Mouse (Mus musculus): ENCODE results near the gene Golga3. TPM values are rescaled to one million over a fixed set of nuclear protein-coding genes. Genes with fewer than 3 reads are reported as not detected.

Golga3 gene
- 28.2 and 30.6 TPM in 2 replicates for polyA plus RNA-seq (2014; fragmentation: Nextera tagmentation; extraction: Ambion mirVana)

GRCm38 (mm10) chr5:110176362-110177020 is at the start of gene Golga3:
TSS of gene Golga3 (plus strand) at chr5:110176701.
- under 1% methylated on average over 41 of the region's 41 CpGs for WGBS
- Histone ChIP-seq H3K36me3 (replicated peaks; ENCODE audit: control insufficient read depth, insufficient read depth) (peaks cover 21% of the 10 kb centered on the region), H3K4me3 (replicated peaks; ENCODE audit: low read length) (peak within 1 kb of the TSS; percentile 98), H3K9ac (peak within 1 kb of the TSS; percentile 94), H3K9me3 (ENCODE audit: control insufficient read depth, low read length) (no peaks in the 10 kb centered on the region), H3K27me3 (ENCODE audit: control insufficient read depth, insufficient read depth, low read length) (no peaks in the 10 kb centered on the region), H3K27ac (peak within 1 kb of the TSS; percentile 86), H3K4me2 (replicated peaks) (peak within 1 kb of the TSS; percentile 77), H3K4me1 (replicated peaks; ENCODE audit: control insufficient read depth, insufficient read depth, low read length) (peaks cover 9% of the 10 kb centered on the region; the same call in 1 of the 2 replicates)
- peak; percentile 98 for ATAC-seq (ENCODE audit: low FRiP score)
- peak; percentile 96 for DNase-seq (ENCODE audit: low spot score)

DNA sequence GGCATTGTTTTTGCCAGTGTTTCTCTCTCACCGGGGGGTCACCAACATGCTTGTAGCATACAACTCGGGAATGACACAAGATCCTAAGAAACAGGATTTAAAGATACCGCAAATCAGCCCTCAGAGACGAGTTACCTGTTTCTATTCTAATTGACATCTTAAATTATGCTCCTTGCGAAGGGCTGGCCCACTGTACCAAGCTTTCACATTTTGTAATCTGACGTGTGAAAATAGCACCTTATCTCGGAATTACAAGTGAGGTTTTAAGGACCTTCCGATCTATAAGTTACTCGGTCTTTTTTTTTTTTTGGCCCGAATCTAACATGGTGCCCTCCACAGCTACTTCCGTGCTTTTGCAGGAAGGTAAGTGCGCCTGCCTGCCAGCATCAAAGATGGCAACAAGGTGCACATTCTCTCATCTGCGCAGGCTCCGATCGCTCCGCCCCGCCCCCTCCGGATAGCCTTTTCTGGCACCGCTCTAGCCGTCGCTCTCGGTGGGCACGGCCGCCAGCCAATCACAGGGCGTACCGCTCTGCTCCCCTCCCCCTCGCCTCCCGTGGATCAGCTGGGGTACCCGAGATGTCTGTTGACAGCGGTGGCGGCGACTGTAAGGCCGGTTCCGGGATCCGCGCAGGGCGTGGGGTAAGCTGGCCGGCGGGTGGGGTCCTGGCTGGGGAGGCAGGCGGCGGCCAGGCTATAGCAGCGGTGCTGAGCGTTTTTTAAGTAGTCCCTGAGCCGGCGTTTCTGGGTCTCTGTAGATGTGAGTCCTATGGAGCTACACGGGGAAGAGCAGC is 41.0 kb upstream of the Golga3 start, which contains the start of gene Chfr:
TSS of gene Chfr (plus strand) at position 550 of the 794 bp plus-strand sequence.
- H3K27ac ChIP-seq, result peak within 1 kb of the TSS; percentile 79
- H3K4me2 ChIP-seq (replicated peaks), result peak within 1 kb of the TSS; percentile 86
- peak within 1 kb of the TSS; percentile 87 for H3K4me3 ChIP-seq (replicated peaks; ENCODE audit: low read length)
- DNase-seq (ENCODE audit: low spot score) (peak; percentile 97), ATAC-seq (ENCODE audit: low FRiP score) (peak; percentile 100)
- H3K4me1 ChIP-seq (replicated peaks; ENCODE audit: control insufficient read depth, insufficient read depth, low read length), result peaks cover 10% of the 10 kb centered on the region
- H3K36me3 ChIP-seq (replicated peaks; ENCODE audit: control insufficient read depth, insufficient read depth), result peaks cover 21% of the 10 kb centered on the region
- peaks cover 3% of the 10 kb centered on the region for H3K9me3 ChIP-seq (ENCODE audit: control insufficient read depth, low read length)
- no peaks in the 10 kb centered on the region for H3K27me3 ChIP-seq (ENCODE audit: control insufficient read depth, insufficient read depth, low read length)
- WGBS, result 4% methylated on average over 46 of the region's 46 CpGs
- peak within 1 kb of the TSS; percentile 89 for H3K9ac ChIP-seq

GRCm38 (mm10) chr5:110136087-110136464 is 40.4 kb upstream of the Golga3 start:
- 6% methylated on average over 18 of the region's 18 CpGs for WGBS
- H3K4me1 ChIP-seq (replicated peaks; ENCODE audit: control insufficient read depth, insufficient read depth, low read length), result peaks cover 10% of the 10 kb centered on the region
- peaks cover 22% of the 10 kb centered on the region for H3K36me3 ChIP-seq (replicated peaks; ENCODE audit: control insufficient read depth, insufficient read depth)
- peak overlapping the region; percentile 79 for H3K27ac ChIP-seq
- H3K27me3 ChIP-seq (ENCODE audit: control insufficient read depth, insufficient read depth, low read length), result no peaks in the 10 kb centered on the region
- DNase-seq (ENCODE audit: low spot score) (no peak), ATAC-seq (ENCODE audit: low FRiP score) (peak; percentile 15; the same call in 1 of the 2 replicates)
- H3K4me2 ChIP-seq (replicated peaks), result peak overlapping the region; percentile 86
- peak overlapping the region; percentile 89 for H3K9ac ChIP-seq
- H3K9me3 ChIP-seq (ENCODE audit: control insufficient read depth, low read length), result no peaks in the 10 kb centered on the region
- peak overlapping the region; percentile 87 for H3K4me3 ChIP-seq (replicated peaks; ENCODE audit: low read length)

DNA sequence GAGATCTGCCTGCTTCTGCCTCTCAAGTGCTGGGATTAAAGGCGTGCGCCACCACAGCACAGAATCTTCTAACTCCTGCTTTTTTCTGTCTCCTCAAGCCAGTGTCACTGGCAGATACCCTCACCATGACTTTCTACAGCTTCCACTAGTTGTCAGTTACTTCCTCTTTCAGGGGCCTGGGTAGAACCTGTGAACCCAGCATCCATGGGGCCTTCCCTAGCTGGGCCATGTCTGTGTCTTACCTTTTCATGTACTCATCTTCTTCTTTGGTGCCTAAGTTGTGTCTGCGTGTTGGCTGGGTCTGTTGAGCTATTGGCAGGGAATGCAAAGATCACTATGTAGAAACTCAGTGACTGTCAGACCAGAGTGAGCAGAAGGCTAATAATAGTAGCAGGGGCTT is 38.7 kb upstream of the Golga3 start:
- H3K4me3 ChIP-seq (replicated peaks; ENCODE audit: low read length), result no peak overlapping the region
- no peak overlapping the region for H3K4me2 ChIP-seq (replicated peaks)
- 100% methylated on average over 3 of the region's 3 CpGs for WGBS
- no peaks in the 10 kb centered on the region for H3K9me3 ChIP-seq (ENCODE audit: control insufficient read depth, low read length)
- peaks cover 10% of the 10 kb centered on the region for H3K4me1 ChIP-seq (replicated peaks; ENCODE audit: control insufficient read depth, insufficient read depth, low read length)
- peaks cover 39% of the 10 kb centered on the region for H3K36me3 ChIP-seq (replicated peaks; ENCODE audit: control insufficient read depth, insufficient read depth)
- H3K27me3 ChIP-seq (ENCODE audit: control insufficient read depth, insufficient read depth, low read length), result no peaks in the 10 kb centered on the region
- no peak for DNase-seq (ENCODE audit: low spot score)
- no peak overlapping the region for H3K9ac ChIP-seq
- ATAC-seq (ENCODE audit: low FRiP score), result no peak
- H3K27ac ChIP-seq, result no peak overlapping the region

GRCm38 (mm10) chr5:110139325-110139724 is 37.2 kb upstream of the Golga3 start:
- no peak for DNase-seq (ENCODE audit: low spot score)
- Histone ChIP-seq H3K4me3 (replicated peaks; ENCODE audit: low read length) (no peak overlapping the region), H3K4me2 (replicated peaks) (no peak overlapping the region), H3K9me3 (ENCODE audit: control insufficient read depth, low read length) (no peaks in the 10 kb centered on the region), H3K4me1 (replicated peaks; ENCODE audit: control insufficient read depth, insufficient read depth, low read length) (peaks cover 10% of the 10 kb centered on the region), H3K27me3 (ENCODE audit: control insufficient read depth, insufficient read depth, low read length) (no peaks in the 10 kb centered on the region), H3K36me3 (replicated peaks; ENCODE audit: control insufficient read depth, insufficient read depth) (peaks cover 52% of the 10 kb centered on the region), H3K9ac (no peak overlapping the region), H3K27ac (no peak overlapping the region)
- WGBS, result 97% methylated on average over 3 of the region's 3 CpGs
- ATAC-seq (ENCODE audit: low FRiP score), result no peak

GRCm38 (mm10) chr5:110140424-110140823 is 36.1 kb upstream of the Golga3 start:
- H3K4me3 ChIP-seq (replicated peaks; ENCODE audit: low read length), result no peak overlapping the region
- H3K9ac ChIP-seq, result no peak overlapping the region
- DNase-seq (ENCODE audit: low spot score) (no peak), ATAC-seq (ENCODE audit: low FRiP score) (no peak)
- peaks cover 10% of the 10 kb centered on the region for H3K4me1 ChIP-seq (replicated peaks; ENCODE audit: control insufficient read depth, insufficient read depth, low read length)
- peaks cover 63% of the 10 kb centered on the region for H3K36me3 ChIP-seq (replicated peaks; ENCODE audit: control insufficient read depth, insufficient read depth)
- H3K27ac ChIP-seq, result no peak overlapping the region
- no peak overlapping the region for H3K4me2 ChIP-seq (replicated peaks)
- no peaks in the 10 kb centered on the region for H3K9me3 ChIP-seq (ENCODE audit: control insufficient read depth, low read length)
- H3K27me3 ChIP-seq (ENCODE audit: control insufficient read depth, insufficient read depth, low read length), result no peaks in the 10 kb centered on the region
- 96% methylated on average over 7 of the region's 7 CpGs for WGBS

DNA sequence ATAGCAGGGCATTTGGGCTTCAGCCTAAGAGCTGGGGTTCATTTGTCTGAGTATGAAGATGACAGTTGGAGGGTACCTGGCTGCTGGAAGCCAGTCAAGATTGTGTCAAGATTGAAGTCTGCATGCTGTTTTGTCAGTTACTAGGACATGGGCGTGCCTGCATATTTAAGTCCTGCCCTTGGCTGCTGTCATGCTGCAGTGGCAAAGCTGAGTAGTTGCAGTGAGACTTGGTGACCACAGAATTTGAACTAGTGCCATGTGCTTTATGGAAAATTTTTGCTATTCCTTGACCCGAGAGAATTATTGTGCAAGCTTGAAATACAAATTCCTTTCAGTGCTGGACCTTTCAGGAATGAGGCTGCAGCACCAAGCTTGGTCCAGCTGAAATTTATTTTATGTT is 34.2 kb upstream of the Golga3 start:
- no peak for ATAC-seq (ENCODE audit: low FRiP score)
- no peak for DNase-seq (ENCODE audit: low spot score)
- peaks cover 81% of the 10 kb centered on the region for H3K36me3 ChIP-seq (replicated peaks; ENCODE audit: control insufficient read depth, insufficient read depth)
- WGBS, result 86% methylated on average over 2 of the region's 2 CpGs
- no peak overlapping the region for H3K9ac ChIP-seq
- no peak overlapping the region for H3K4me2 ChIP-seq (replicated peaks)
- H3K4me3 ChIP-seq (replicated peaks; ENCODE audit: low read length), result no peak overlapping the region
- peaks cover 1% of the 10 kb centered on the region; the same call in 1 of the 2 replicates for H3K4me1 ChIP-seq (replicated peaks; ENCODE audit: control insufficient read depth, insufficient read depth, low read length)
- H3K27ac ChIP-seq, result no peak overlapping the region
- no peaks in the 10 kb centered on the region for H3K9me3 ChIP-seq (ENCODE audit: control insufficient read depth, low read length)
- no peaks in the 10 kb centered on the region for H3K27me3 ChIP-seq (ENCODE audit: control insufficient read depth, insufficient read depth, low read length)

DNA sequence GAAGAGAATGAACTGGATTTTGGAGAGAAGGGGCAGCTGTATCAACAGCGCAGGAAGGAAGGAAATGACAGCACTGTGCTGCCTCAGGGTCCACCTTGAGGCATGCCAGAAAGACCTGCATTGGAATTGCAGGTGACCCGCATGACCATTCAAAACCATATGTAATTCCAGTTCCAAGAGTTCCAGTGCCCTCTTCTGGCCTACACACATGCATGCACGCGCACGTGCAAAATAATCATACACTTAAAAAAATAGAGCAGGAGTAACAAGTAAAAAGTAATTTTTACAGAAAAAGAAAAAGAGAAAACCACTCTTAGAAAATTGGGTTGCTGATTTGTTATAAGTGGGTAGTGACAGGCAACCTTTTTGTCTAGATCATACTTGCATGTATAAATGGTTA is 33.5 kb upstream of the Golga3 start:
- no peak overlapping the region for H3K9ac ChIP-seq
- ATAC-seq (ENCODE audit: low FRiP score), result no peak
- no peak overlapping the region for H3K4me3 ChIP-seq (replicated peaks; ENCODE audit: low read length)
- no peak for DNase-seq (ENCODE audit: low spot score)
- H3K36me3 ChIP-seq (replicated peaks; ENCODE audit: control insufficient read depth, insufficient read depth), result peaks cover 88% of the 10 kb centered on the region
- H3K4me1 ChIP-seq (replicated peaks; ENCODE audit: control insufficient read depth, insufficient read depth, low read length), result no peaks in the 10 kb centered on the region
- no peaks in the 10 kb centered on the region for H3K27me3 ChIP-seq (ENCODE audit: control insufficient read depth, insufficient read depth, low read length)
- H3K4me2 ChIP-seq (replicated peaks), result no peak overlapping the region
- 94% methylated on average over 5 of the region's 5 CpGs for WGBS
- no peak overlapping the region for H3K27ac ChIP-seq
- H3K9me3 ChIP-seq (ENCODE audit: control insufficient read depth, low read length), result no peaks in the 10 kb centered on the region

DNA sequence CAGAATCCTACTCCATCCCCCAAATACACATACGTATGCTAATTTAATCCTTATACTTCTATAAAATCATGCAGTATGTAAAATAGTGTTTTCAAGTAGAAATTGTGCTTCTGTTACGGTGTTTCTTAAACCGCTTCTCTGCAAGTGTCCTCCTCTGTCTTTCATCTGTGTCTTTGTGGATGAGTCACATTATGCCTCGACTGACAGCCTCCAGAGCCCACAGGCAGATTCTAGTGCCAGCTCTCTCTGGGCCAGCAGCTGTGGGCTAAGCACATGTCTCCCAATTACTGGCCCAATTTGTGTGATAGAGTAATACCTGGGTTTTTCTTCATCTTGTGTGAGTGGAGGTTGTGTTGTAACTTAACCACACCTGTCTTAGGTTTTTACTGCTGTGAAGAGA is 7.1 kb upstream of the Golga3 start:
- Histone ChIP-seq H3K36me3 (replicated peaks; ENCODE audit: control insufficient read depth, insufficient read depth) (peaks cover 90% of the 10 kb centered on the region), H3K4me3 (replicated peaks; ENCODE audit: low read length) (no peak overlapping the region), H3K4me1 (replicated peaks; ENCODE audit: control insufficient read depth, insufficient read depth, low read length) (no peaks in the 10 kb centered on the region), H3K9ac (no peak overlapping the region), H3K9me3 (ENCODE audit: control insufficient read depth, low read length) (no peaks in the 10 kb centered on the region), H3K4me2 (replicated peaks) (no peak overlapping the region), H3K27ac (no peak overlapping the region), H3K27me3 (ENCODE audit: control insufficient read depth, insufficient read depth, low read length) (no peaks in the 10 kb centered on the region)
- WGBS, result over 99% methylated on average over 4 of the region's 4 CpGs
- DNase-seq (ENCODE audit: low spot score) (no peak), ATAC-seq (ENCODE audit: low FRiP score) (no peak)
